Mouse (Mus musculus) C2C12 (cell line): ENCODE data around the gene Hs3st5.

Experiments
- CTCF ChIP-seq: IDR thresholded peaks from one replicate; pipeline ENCODE4 v1.5.1; 2011; ENCODE audit not compliant: control insufficient read depth, insufficient read depth, insufficient read length
- FOSL1 ChIP-seq: IDR thresholded peaks from one replicate; pipeline ENCODE4 v1.8.0; 2011; ENCODE audit warnings: mild to moderate bottlenecking, low read length; ENCODE audit not compliant: poor library complexity, insufficient read depth, severe bottlenecking
- MAX ChIP-seq: IDR thresholded peaks from one replicate; pipeline ENCODE4 v1.6.1; 2011; ENCODE audit warnings: mild to moderate bottlenecking, control low read depth
- MYOG ChIP-seq: IDR thresholded peaks from one replicate; pipeline ENCODE4 v1.6.1; 2011; ENCODE audit not compliant: control insufficient read depth, insufficient read length; ENCODE audit errors: extremely low read depth
- USF1 ChIP-seq: IDR thresholded peaks from one replicate; pipeline ENCODE4 v1.6.1; 2011; ENCODE audit warnings: low read depth, mild to moderate bottlenecking, control low read depth, moderate library complexity

- TF ChIP-seq CTCF (no peak), MYOG (no peak), MAX (no peak), FOSL1 (no peak), USF1 (no peak)
These were observed 22.6 kb upstream of the Hs3st5 start for GRCm38 (mm10) chr10:36484011-36484410.
